Mouse (Mus musculus) ES-Bruce4 (cell line): ENCODE measurements around the gene Pde6h. TPM values are rescaled to one million over a fixed set of nuclear protein-coding genes. Genes with fewer than 3 reads are reported as not detected.
"Not testable (repeated sequence)": the region's sequence is repeated elsewhere in the genome, so short reads cannot be mapped to it uniquely, and the experiment has no call there.

Experiments
- H3K27ac ChIP-seq: 2 replicates; pipeline ENCODE4 v1.5.1; 2012; ENCODE audit warnings: low read length, inconsistent platforms; ENCODE audit not compliant: insufficient read depth
- H3K27me3 ChIP-seq: 2 replicates; pipeline ENCODE4 v1.6.1; 2012; ENCODE audit warnings: mild to moderate bottlenecking, low read length, inconsistent platforms; ENCODE audit not compliant: control insufficient read depth, poor library complexity, insufficient read depth, severe bottlenecking
- H3K36me3 ChIP-seq: 2 replicates; pipeline ENCODE4 v1.6.1; 2012; ENCODE audit warnings: inconsistent platforms, mild to moderate bottlenecking, low read length, moderate library complexity; ENCODE audit not compliant: control insufficient read depth, poor library complexity, insufficient read depth, severe bottlenecking
- H3K4me1 ChIP-seq: one replicate; pipeline ENCODE4 v1.8.1; 2011; ENCODE audit warnings: low read length; ENCODE audit not compliant: control insufficient read depth, insufficient read depth
- H3K4me3 ChIP-seq: 2 replicates; pipeline ENCODE4 v1.5.1; 2011; ENCODE audit warnings: low read depth, mild to moderate bottlenecking, low read length
- H3K9ac ChIP-seq: 2 replicates; pipeline ENCODE4 v1.6.1; 2012; ENCODE audit warnings: low read depth, mild to moderate bottlenecking, inconsistent platforms; ENCODE audit not compliant: poor library complexity, severe bottlenecking
- H3K9me3 ChIP-seq: replicated peaks from 2 replicates; pipeline ENCODE4 v1.6.1; 2012; ENCODE audit warnings: mild to moderate bottlenecking, low read length, inconsistent platforms; ENCODE audit not compliant: control insufficient read depth, poor library complexity, insufficient read depth, severe bottlenecking
- CTCF ChIP-seq: IDR thresholded peaks from one replicate; pipeline ENCODE4 v1.8.1; 2011; ENCODE audit warnings: low read depth, low read length
- EP300 ChIP-seq: IDR thresholded peaks from 2 replicates; pipeline ENCODE4 v1.6.1; 2011; ENCODE audit warnings: low read depth, low read length; ENCODE audit not compliant: insufficient read depth
- POLR2A ChIP-seq: IDR thresholded peaks from one replicate; pipeline ENCODE4 v1.8.1; 2011; ENCODE audit warnings: low read length; ENCODE audit not compliant: insufficient read depth
- polyA plus RNA-seq: library from polyadenylated mRNA; stranded (reverse); fragments of >200 nt; gene quantifications from 2 replicates; pipeline ENCODE4 v1.2.4, GENCODE M21; 2011; ENCODE audit warnings: low read depth; ENCODE audit not compliant: missing spikeins, insufficient read depth, insufficient read length

Pde6h gene
- polyA plus RNA-seq, 1 experiment: not detected

- Histone ChIP-seq H3K9ac (no peak overlapping the region), H3K27ac (no peak overlapping the region), H3K36me3 (no peaks in the 10 kb centered on the region), H3K4me1 (peaks cover 3% of the 10 kb centered on the region), H3K9me3 (no peaks in the 10 kb centered on the region), H3K4me3 (no peak overlapping the region), H3K27me3 (no peaks in the 10 kb centered on the region)
- TF ChIP-seq POLR2A: no peak
- TF ChIP-seq CTCF: no peak
- TF ChIP-seq EP300: no peak
These were observed 35.5 kb downstream of the Pde6h start for GRCm38 (mm10) chr6:136959131-136959530.

- no peaks in the 10 kb centered on the region for H3K36me3 ChIP-seq
- no peak overlapping the region for H3K9ac ChIP-seq
- H3K27ac ChIP-seq: no peak overlapping the region
- no peaks in the 10 kb centered on the region for H3K4me1 ChIP-seq
- no peaks in the 10 kb centered on the region for H3K9me3 ChIP-seq
- TF ChIP-seq CTCF (no peak), POLR2A (no peak), EP300 (no peak)
- H3K4me3 ChIP-seq: no peak overlapping the region
- H3K27me3 ChIP-seq: no peaks in the 10 kb centered on the region
These were observed 39.3 kb downstream of the Pde6h start for GRCm38 (mm10) chr6:136962957-136963356.

GRCm38 (mm10) chr6:136964609-136965510, 41.2 kb downstream of the Pde6h start:
- Histone ChIP-seq H3K4me1 (no peaks in the 10 kb centered on the region), H3K27me3 (no peaks in the 10 kb centered on the region), H3K27ac (no peak overlapping the region), H3K4me3 (no peak overlapping the region), H3K9me3 (no peaks in the 10 kb centered on the region), H3K36me3 (no peaks in the 10 kb centered on the region), H3K9ac (no peak overlapping the region)
- TF ChIP-seq CTCF (no peak), EP300 (no peak), POLR2A (no peak)

- H3K27ac ChIP-seq: no peak overlapping the region
- no peak overlapping the region for H3K4me3 ChIP-seq
- H3K9ac ChIP-seq: no peak overlapping the region
- no peaks in the 10 kb centered on the region for H3K9me3 ChIP-seq
- TF ChIP-seq CTCF (no peak), EP300 (no peak), POLR2A (no peak)
- no peaks in the 10 kb centered on the region for H3K4me1 ChIP-seq
- no peaks in the 10 kb centered on the region for H3K36me3 ChIP-seq
- H3K27me3 ChIP-seq: no peaks in the 10 kb centered on the region
These were observed 42.3 kb downstream of the Pde6h start for GRCm38 (mm10) chr6:136965912-136966311.

GRCm38 (mm10) chr6:136967466-136967865, 43.8 kb downstream of the Pde6h start:
- H3K9me3 ChIP-seq: no peaks in the 10 kb centered on the region
- no peaks in the 10 kb centered on the region for H3K36me3 ChIP-seq
- H3K9ac ChIP-seq: no peak overlapping the region
- H3K4me1 ChIP-seq: no peaks in the 10 kb centered on the region
- H3K27me3 ChIP-seq: no peaks in the 10 kb centered on the region
- H3K4me3 ChIP-seq: no peak overlapping the region
- H3K27ac ChIP-seq: no peak overlapping the region
- no peak for TF ChIP-seq EP300
- TF ChIP-seq POLR2A: no peak
- TF ChIP-seq CTCF: no peak

- H3K9me3 ChIP-seq, H3K9ac ChIP-seq, H3K4me1 ChIP-seq, H3K36me3 ChIP-seq, H3K27me3 ChIP-seq, H3K4me3 ChIP-seq, H3K27ac ChIP-seq: not testable (repeated sequence)
These were observed 45.2 kb downstream of the Pde6h start for GRCm38 (mm10) chr6:136968877-136969276.
